Mouse (Mus musculus): ENCODE measurements around the gene Zkscan5. TPM values are rescaled to one million over a fixed set of nuclear protein-coding genes. Genes with fewer than 3 reads are reported as not detected.
A peak's percentile ranks its signal among the peaks of the same experiment; 100 is the strongest.
"Not testable (repeated sequence)": the region's sequence is repeated elsewhere in the genome, so short reads cannot be mapped to it uniquely, and the experiment has no call there.

The Zkscan5 gene
- polyA plus RNA-seq, 1 experiment from 2014 or later = 19.7 TPM

DNA sequence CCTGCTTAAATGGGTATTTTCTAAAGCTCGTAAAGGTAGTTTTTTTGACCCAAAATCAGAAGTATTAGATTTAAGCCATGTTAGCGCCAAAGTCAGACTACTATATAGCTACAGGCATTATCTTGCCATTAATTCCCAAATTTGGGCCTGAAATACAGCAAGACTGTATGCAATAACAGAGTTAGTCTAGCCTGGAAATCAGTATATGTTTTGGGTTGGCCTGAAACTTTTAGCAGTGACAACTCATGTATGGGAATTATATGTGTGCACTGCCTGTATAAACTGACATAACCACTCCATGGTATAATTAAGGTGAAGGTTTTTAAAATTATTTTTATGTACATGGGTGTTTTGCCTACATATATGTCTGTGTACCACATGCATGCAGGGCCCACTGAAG lies 12.4 kb upstream of the Zkscan5 start, which contains the start of gene Atp5j2:
Atp5j2 (minus strand) TSS at position 101 of the 400 bp plus-strand sequence.
- Histone ChIP-seq H3K9me3 (no peaks in the 10 kb centered on the region), H3K27ac (peak within 1 kb of the TSS; percentile 84), H3K9ac (replicated peaks) (peak within 1 kb of the TSS; percentile 97), H3K4me2 (replicated peaks) (peak within 1 kb of the TSS; percentile 92), H3K4me1 (replicated peaks) (peaks cover 28% of the 10 kb centered on the region), H3K4me3 (replicated peaks) (peak within 1 kb of the TSS; percentile 90), H3K36me3 (peaks cover 43% of the 10 kb centered on the region), H3K27me3 (no peaks in the 10 kb centered on the region)
- 67% methylated on average over 2 of the region's 2 CpGs for WGBS
- no peak; the same call in 1 of the 2 replicates for ATAC-seq

DNA sequence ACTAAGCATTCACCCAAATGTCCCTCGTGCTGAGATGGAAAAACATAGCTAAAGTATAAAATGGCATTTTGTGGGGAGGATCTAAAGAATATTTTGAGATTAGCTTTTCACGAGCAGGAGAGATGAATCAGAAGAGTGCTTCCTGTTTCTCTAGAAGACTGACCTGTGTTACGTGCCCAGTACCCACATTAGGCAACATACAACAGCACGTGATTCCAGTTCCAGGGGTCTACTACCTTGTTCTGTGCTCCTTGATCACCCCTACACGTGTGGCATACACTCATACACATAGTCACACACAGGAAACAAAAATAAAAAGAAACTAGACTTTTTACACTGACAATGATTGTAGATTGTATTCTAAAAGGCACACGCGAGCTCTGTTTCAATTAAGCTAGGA lies 4.0 kb upstream of the Zkscan5 start:
- no peak overlapping the region for H3K9ac ChIP-seq (replicated peaks)
- ATAC-seq = no peak
- H3K4me2 ChIP-seq (replicated peaks) = peak overlapping the region; percentile 99
- peaks cover 20% of the 10 kb centered on the region for H3K36me3 ChIP-seq
- H3K27me3 ChIP-seq = no peaks in the 10 kb centered on the region
- peaks cover 23% of the 10 kb centered on the region for H3K4me1 ChIP-seq (replicated peaks)
- no peak overlapping the region for H3K27ac ChIP-seq
- WGBS = 82% methylated on average over 7 of the region's 7 CpGs
- no peaks in the 10 kb centered on the region for H3K9me3 ChIP-seq
- peak overlapping the region; percentile 62 for H3K4me3 ChIP-seq (replicated peaks)

DNA sequence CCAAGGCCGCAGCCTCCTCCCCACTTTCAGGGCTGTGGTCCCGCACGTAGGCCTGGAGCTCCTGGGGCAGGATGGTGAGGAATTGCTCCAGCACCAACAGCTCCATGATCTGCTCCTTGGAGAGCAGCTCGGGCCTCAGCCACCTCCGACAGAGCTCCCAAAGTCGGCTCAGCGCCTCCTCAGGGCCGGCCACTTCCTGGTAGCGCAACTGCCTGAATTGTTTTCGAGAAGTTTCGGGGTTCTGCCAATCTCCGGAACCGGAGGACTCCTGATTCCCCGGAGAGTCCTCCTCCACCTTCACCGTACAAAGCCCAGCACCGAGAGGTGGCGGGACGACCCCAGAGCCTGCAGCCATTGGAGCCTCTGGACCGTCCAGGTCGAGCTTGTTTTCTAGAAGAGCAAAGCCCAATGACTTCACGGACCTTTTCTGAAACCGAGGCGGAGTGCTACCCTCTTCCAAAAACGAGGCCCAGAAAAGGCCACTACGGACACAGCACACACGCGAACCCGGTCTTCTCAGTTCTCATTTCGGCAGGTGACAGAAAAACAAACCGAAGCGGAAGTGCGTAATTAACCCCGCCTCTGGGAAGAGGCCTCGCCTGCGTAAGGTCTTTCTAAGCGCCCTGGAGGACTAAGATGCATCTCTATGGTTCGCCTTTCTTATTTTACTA lies 2.9 kb upstream of the Zkscan5 start, which contains the start of gene Zkscan14:
Zkscan14 (minus strand) TSS at position 548 of the 671 bp plus-strand sequence.
- Histone ChIP-seq H3K27me3 (no peaks in the 10 kb centered on the region), H3K9ac (replicated peaks) (peak within 1 kb of the TSS; percentile 90), H3K4me3 (replicated peaks) (peak within 1 kb of the TSS; percentile 62), H3K36me3 (peaks cover 11% of the 10 kb centered on the region), H3K27ac (peak within 1 kb of the TSS; percentile 64; the same call in 1 of the 2 replicates), H3K9me3 (no peaks in the 10 kb centered on the region), H3K4me2 (replicated peaks) (peak within 1 kb of the TSS; percentile 99), H3K4me1 (replicated peaks) (peaks cover 31% of the 10 kb centered on the region)
- WGBS = 2% methylated on average over 37 of the region's 37 CpGs
- peak; percentile 12 for ATAC-seq

- Histone ChIP-seq H3K4me2 (replicated peaks) (no peak overlapping the region), H3K9me3 (no peaks in the 10 kb centered on the region), H3K4me3 (replicated peaks) (no peak overlapping the region), H3K36me3 (peaks cover 16% of the 10 kb centered on the region), H3K27ac (no peak overlapping the region), H3K27me3 (no peaks in the 10 kb centered on the region), H3K4me1 (replicated peaks) (peaks cover 31% of the 10 kb centered on the region), H3K9ac (replicated peaks) (no peak overlapping the region)
- ATAC-seq = no peak
- 49% methylated on average over 3 of the region's 3 CpGs for WGBS
These were observed 1.9 kb upstream of the Zkscan5 start for GRCm38 (mm10) chr5:145202446-145202845.

GRCm38 (mm10) chr5:145205041-145205440 lies 679 bp downstream of the Zkscan5 start:
- WGBS = 23% methylated on average over 9 of the region's 9 CpGs
- Histone ChIP-seq H3K27ac (no peak overlapping the region), H3K9ac (replicated peaks) (peak overlapping the region; percentile 67), H3K4me2 (replicated peaks) (peak overlapping the region; percentile 62), H3K36me3 (peaks cover 25% of the 10 kb centered on the region), H3K27me3 (no peaks in the 10 kb centered on the region), H3K4me3 (replicated peaks) (peak overlapping the region; percentile 60), H3K4me1 (replicated peaks) (peaks cover 26% of the 10 kb centered on the region), H3K9me3 (no peaks in the 10 kb centered on the region)
- no peak for ATAC-seq

- no peaks in the 10 kb centered on the region for H3K9me3 ChIP-seq
- no peak for ATAC-seq
- 96% methylated on average over 6 of the region's 6 CpGs for WGBS
- peaks cover 44% of the 10 kb centered on the region for H3K36me3 ChIP-seq
- no peaks in the 10 kb centered on the region for H3K27me3 ChIP-seq
- no peak overlapping the region for H3K4me2 ChIP-seq (replicated peaks)
- H3K27ac ChIP-seq = no peak overlapping the region
- H3K4me1 ChIP-seq (replicated peaks) = peaks cover 13% of the 10 kb centered on the region
- no peak overlapping the region for H3K9ac ChIP-seq (replicated peaks)
- no peak overlapping the region for H3K4me3 ChIP-seq (replicated peaks)
These were observed 3.0 kb downstream of the Zkscan5 start for GRCm38 (mm10) chr5:145207385-145207784.

DNA sequence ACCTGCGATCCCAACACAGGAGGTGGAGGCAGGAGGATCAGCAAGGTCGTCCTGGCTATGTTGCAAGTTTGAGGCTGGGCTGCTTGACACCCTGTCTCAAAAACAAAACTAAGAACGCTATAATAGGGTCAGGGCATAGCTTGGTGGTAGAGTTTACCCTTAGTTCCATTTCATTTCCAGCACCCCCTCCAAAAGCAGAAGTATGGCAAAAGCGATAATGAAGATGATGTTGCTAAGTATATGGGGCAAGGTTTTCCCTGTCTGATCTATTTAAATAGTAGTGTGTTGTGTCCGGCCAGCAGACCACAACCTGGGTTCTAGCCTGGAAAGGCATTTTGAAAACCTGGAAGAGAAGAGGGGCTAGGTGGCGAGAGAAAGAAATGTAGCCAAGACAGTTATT lies 3.6 kb downstream of the Zkscan5 start:
- H3K4me1 ChIP-seq (replicated peaks) = peaks cover 13% of the 10 kb centered on the region
- H3K27ac ChIP-seq = no peak overlapping the region
- WGBS = 90% methylated on average over 6 of the region's 6 CpGs
- no peak for ATAC-seq
- H3K36me3 ChIP-seq = peaks cover 50% of the 10 kb centered on the region
- H3K27me3 ChIP-seq = no peaks in the 10 kb centered on the region
- H3K4me3 ChIP-seq (replicated peaks) = no peak overlapping the region
- no peak overlapping the region for H3K9ac ChIP-seq (replicated peaks)
- no peaks in the 10 kb centered on the region for H3K9me3 ChIP-seq
- no peak overlapping the region for H3K4me2 ChIP-seq (replicated peaks)

DNA sequence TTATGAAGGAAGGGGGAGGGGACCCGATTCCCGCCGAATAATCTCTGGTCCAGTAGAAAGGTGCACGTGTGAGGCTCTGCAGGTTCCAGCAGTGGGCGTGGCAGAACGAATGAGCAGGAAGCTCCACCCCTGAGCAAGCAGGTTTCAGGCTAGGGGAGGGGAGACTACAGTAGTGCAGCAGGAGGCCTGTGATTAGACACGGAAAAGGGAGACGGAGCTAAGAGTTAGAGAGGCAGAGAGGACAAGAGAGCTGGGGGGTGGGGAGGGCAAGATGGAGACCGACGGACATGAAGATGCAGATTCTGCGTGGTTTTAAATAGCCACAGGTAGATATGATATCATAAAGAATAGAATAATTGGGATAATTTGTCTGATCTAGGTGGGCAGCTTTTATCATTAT lies 4.0 kb downstream of the Zkscan5 start:
- Histone ChIP-seq H3K4me1 (replicated peaks) (peaks cover 13% of the 10 kb centered on the region), H3K36me3 (peaks cover 53% of the 10 kb centered on the region)
- H3K4me2 ChIP-seq (replicated peaks); ATAC-seq; H3K9ac ChIP-seq (replicated peaks); H3K27ac ChIP-seq; H3K4me3 ChIP-seq (replicated peaks); H3K9me3 ChIP-seq; H3K27me3 ChIP-seq: not testable (repeated sequence)
- 47% methylated on average over 11 of the region's 11 CpGs for WGBS

DNA sequence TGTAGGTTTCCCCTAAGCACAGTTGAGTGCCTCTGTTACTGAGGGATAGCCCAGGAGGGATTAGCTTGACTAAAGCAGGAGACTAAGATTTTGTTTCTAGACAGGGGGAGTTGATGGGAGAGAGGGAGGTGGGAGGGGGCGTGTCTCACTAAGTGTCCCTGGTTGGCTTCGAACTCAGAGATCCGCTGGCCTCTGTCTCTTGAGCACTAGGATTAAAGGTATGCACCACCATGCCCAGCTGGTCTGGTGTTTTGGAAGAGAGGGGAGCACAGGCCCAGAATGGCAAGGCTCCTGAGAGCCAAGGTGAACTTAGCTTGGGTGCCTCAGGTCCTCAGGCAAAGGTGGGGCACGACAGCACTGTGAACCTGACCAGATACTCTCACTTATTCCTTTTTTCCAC lies 7.0 kb downstream of the Zkscan5 start:
- no peak for ATAC-seq
- Histone ChIP-seq H3K36me3 (peaks cover 74% of the 10 kb centered on the region), H3K27ac (no peak overlapping the region), H3K9ac (replicated peaks) (no peak overlapping the region), H3K4me2 (replicated peaks) (no peak overlapping the region), H3K4me3 (replicated peaks) (no peak overlapping the region), H3K27me3 (no peaks in the 10 kb centered on the region), H3K4me1 (replicated peaks) (no peaks in the 10 kb centered on the region), H3K9me3 (no peaks in the 10 kb centered on the region)
- 95% methylated on average over 4 of the region's 4 CpGs for WGBS

GRCm38 (mm10) chr5:145212216-145212615 lies 7.9 kb downstream of the Zkscan5 start:
- no peak overlapping the region for H3K4me2 ChIP-seq (replicated peaks)
- ATAC-seq = no peak
- WGBS = 96% methylated on average over 4 of the region's 4 CpGs
- no peak overlapping the region for H3K27ac ChIP-seq
- no peaks in the 10 kb centered on the region for H3K9me3 ChIP-seq
- H3K27me3 ChIP-seq = no peaks in the 10 kb centered on the region
- H3K4me3 ChIP-seq (replicated peaks) = no peak overlapping the region
- no peaks in the 10 kb centered on the region for H3K4me1 ChIP-seq (replicated peaks)
- H3K36me3 ChIP-seq = peaks cover 70% of the 10 kb centered on the region
- no peak overlapping the region for H3K9ac ChIP-seq (replicated peaks)

DNA sequence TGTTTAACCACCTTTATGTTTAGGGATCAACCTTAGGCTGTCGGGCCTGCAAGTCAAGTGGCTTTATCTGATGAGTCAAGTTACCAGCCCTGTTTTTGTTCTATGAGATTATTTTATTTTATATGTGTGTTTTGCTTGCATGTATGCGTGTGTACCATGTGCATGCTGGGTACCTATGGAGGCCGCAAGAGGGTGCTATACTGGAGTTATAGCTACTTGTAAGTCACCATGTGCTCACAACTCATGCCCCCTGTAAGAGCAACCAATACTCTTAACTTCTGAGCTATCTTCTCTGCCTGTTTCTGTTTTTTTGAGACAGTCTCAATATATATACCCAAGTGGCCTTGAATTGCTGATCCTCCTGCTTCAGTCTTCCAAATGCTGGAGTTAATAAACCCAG lies 9.1 kb downstream of the Zkscan5 start:
- Histone ChIP-seq H3K4me1 (replicated peaks) (no peaks in the 10 kb centered on the region), H3K9me3 (no peaks in the 10 kb centered on the region), H3K9ac (replicated peaks) (no peak overlapping the region), H3K27ac (no peak overlapping the region), H3K4me2 (replicated peaks) (no peak overlapping the region), H3K4me3 (replicated peaks) (no peak overlapping the region), H3K36me3 (peaks cover 71% of the 10 kb centered on the region), H3K27me3 (no peaks in the 10 kb centered on the region)
- WGBS = 93% methylated on average over 3 of the region's 3 CpGs
- no peak for ATAC-seq

DNA sequence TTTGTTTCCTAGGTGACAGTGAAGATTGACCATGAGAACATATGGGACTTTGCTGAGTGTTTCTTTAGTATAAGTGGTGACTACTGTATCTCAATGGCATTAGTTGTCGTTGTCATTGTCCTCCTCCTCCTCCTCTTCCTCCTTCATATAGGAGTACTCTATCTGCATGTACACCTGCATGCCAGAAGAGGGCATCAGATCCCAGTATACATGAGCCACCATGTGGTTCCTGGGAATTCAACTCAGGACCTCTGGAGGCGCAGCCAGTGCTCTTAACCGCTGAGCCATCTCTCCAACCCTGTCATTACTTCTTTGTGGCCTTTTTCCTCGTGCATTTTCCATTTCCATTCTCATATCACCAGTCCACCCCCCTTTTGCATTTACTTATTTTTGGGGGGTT lies 10.3 kb downstream of the Zkscan5 start:
- Histone ChIP-seq H3K9me3 (no peaks in the 10 kb centered on the region), H3K4me2 (replicated peaks) (no peak overlapping the region), H3K4me3 (replicated peaks) (no peak overlapping the region), H3K27me3 (no peaks in the 10 kb centered on the region), H3K9ac (replicated peaks) (no peak overlapping the region), H3K4me1 (replicated peaks) (no peaks in the 10 kb centered on the region), H3K27ac (no peak overlapping the region), H3K36me3 (peaks cover 71% of the 10 kb centered on the region)
- ATAC-seq = no peak
- 82% methylated on average over 4 of the region's 4 CpGs for WGBS

- WGBS = 89% methylated on average over 6 of the region's 6 CpGs
These were observed 13.4 kb downstream of the Zkscan5 start for GRCm38 (mm10) chr5:145217746-145218145.

More at GRCm38 (mm10) chr5:145217746-145218145, 13.4 kb downstream of the Zkscan5 start:
- no peaks in the 10 kb centered on the region for H3K9me3 ChIP-seq
- ATAC-seq = no peak
- no peak overlapping the region for H3K27ac ChIP-seq
- no peaks in the 10 kb centered on the region for H3K4me1 ChIP-seq (replicated peaks)
- no peak overlapping the region for H3K9ac ChIP-seq (replicated peaks)
- H3K27me3 ChIP-seq = no peaks in the 10 kb centered on the region
- peaks cover 73% of the 10 kb centered on the region for H3K36me3 ChIP-seq
- no peak overlapping the region for H3K4me3 ChIP-seq (replicated peaks)
- no peak overlapping the region for H3K4me2 ChIP-seq (replicated peaks)

Measured in midbrain, embryonic 13.5 days (tissue).